17 mouse cellular contexts compared by ENCODE assay signal in the genomic region with DNA sequence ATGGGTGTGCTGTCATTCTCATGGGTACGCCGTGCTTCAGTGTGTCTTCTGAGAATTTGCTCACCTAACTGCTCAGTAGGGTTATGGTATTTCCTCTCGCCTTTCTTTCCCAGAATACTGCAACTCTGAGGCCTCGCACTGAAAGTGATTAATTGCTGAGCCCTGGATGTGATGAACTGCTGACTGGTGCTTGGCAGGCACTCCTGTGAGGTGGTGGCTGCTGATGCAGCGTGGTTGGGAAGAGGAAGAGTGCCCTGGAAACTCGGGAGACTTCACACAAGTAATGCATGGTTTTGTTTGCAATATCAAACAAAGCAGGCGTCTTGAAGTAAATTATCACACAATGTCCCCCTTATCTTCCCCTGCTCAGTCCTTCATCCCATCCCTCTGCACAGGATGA. TPM values are rescaled to one million over a fixed set of nuclear protein-coding genes. Genes with fewer than 3 reads are reported as not detected.
A peak's percentile ranks its signal among the peaks of the same experiment; 100 is the strongest.
DNase-seq lines count a peak whose midpoint lies in the region; ATAC-seq lines count a peak whose summit lies in the region.
"Had no signal": no experiment of that assay in that cellular context is flagged by ENCODE, and none has a peak within 500 bp of the region (broad histone marks: within the 10 kb centered on the region; RNA-seq: fewer than 3 reads in every experiment).

No protein-coding gene starts in this region.

- H3K4me3 ChIP-seq in heart, embryonic 15.5 days, result no peak overlapping the region
- no peak overlapping the region for H3K4me3 ChIP-seq in heart, embryonic 11.5 days (ENCODE audit: low read depth, low read length)
- no peak overlapping the region for H3K4me3 ChIP-seq in kidney, embryonic 16.5 days (ENCODE audit: low read length)
- H3K4me3 ChIP-seq: embryonic facial prominence, embryonic 10.5 days; forebrain, embryonic 13.5 days; hindbrain, embryonic 12.5 days; limb, embryonic 15.5 days; liver, embryonic 15.5 days; midbrain, embryonic 13.5 days; neural tube, embryonic 12.5 days had no signal

- DNase-seq in kidney, adult 9 months, result peak; percentile 36
- peak; percentile 39 for DNase-seq in brain, adult 2 months (ENCODE audit: low read depth, low spot score)
- no peak for DNase-seq in right cerebral cortex, postnatal 25 days
- no peak for DNase-seq in c-Kit-positive CD71-positive TER-119-positive erythroid progenitor cells, embryonic 14.5 days (ENCODE audit: low spot score)
- DNase-seq: cerebellum, adult 8-10 months had no signal

- H3K27me3 ChIP-seq in heart, embryonic 15.5 days, result no peaks in the 10 kb centered on the region
- no peaks in the 10 kb centered on the region for H3K27me3 ChIP-seq in heart, embryonic 11.5 days (ENCODE audit: control insufficient read depth, insufficient read depth, low read length)
- no peaks in the 10 kb centered on the region for H3K27me3 ChIP-seq in kidney, embryonic 16.5 days (ENCODE audit: insufficient read depth, low read length)
- H3K27me3 ChIP-seq: forebrain, embryonic 13.5 days; hindbrain, embryonic 12.5 days; limb, embryonic 15.5 days; liver, embryonic 15.5 days; midbrain, embryonic 13.5 days; neural tube, embryonic 12.5 days; Patski had no signal

- H3K4me1 ChIP-seq in heart, embryonic 15.5 days (replicated peaks), result peaks cover 14% of the 10 kb centered on the region
- H3K4me1 ChIP-seq in heart, embryonic 11.5 days (ENCODE audit: control insufficient read depth, insufficient read depth, low read length), result no peaks in the 10 kb centered on the region; the same call in 1 of the 2 replicates
- H3K4me1 ChIP-seq in kidney, embryonic 16.5 days (ENCODE audit: insufficient read depth, low read length), result no peaks in the 10 kb centered on the region
- H3K4me1 ChIP-seq: hindbrain, embryonic 12.5 days; limb, embryonic 15.5 days; midbrain, embryonic 13.5 days; neural tube, embryonic 12.5 days had no signal

- no peaks in the 10 kb centered on the region for H3K9me3 ChIP-seq in heart, embryonic 15.5 days (replicated peaks)
- no peaks in the 10 kb centered on the region for H3K9me3 ChIP-seq in heart, embryonic 11.5 days (replicated peaks; ENCODE audit: control insufficient read depth, low read length)
- H3K9me3 ChIP-seq in kidney, embryonic 16.5 days (ENCODE audit: low read length), result no peaks in the 10 kb centered on the region
- H3K9me3 ChIP-seq: embryonic facial prominence, embryonic 10.5 days; forebrain, embryonic 13.5 days; hindbrain, embryonic 12.5 days; limb, embryonic 15.5 days; liver, embryonic 15.5 days; midbrain, embryonic 13.5 days; neural tube, embryonic 12.5 days had no signal

- WGBS in heart, embryonic 15.5 days, result 42% methylated on average over 7 of the region's 7 CpGs
- WGBS in heart, embryonic 11.5 days (ENCODE audit: insufficient replicate concordance), result 65% methylated on average over 7 of the region's 7 CpGs
- WGBS in kidney, embryonic 16.5 days, result 62% methylated on average over 7 of the region's 7 CpGs

- H3K36me3 ChIP-seq in heart, embryonic 15.5 days, result no peaks in the 10 kb centered on the region
- H3K36me3 ChIP-seq in heart, embryonic 11.5 days (ENCODE audit: control insufficient read depth, insufficient read depth, low read length), result 0 out of 2 replicates have a peak, but pooled peaks cover 5% of the 10 kb centered on the region
- peaks cover 6% of the 10 kb centered on the region; the same call in 1 of the 2 replicates for H3K36me3 ChIP-seq in kidney, embryonic 16.5 days (ENCODE audit: insufficient read depth, low read length)

- ATAC-seq in heart, embryonic 15.5 days (replicated peaks; ENCODE audit: insufficient number of reproducible peaks, insufficient read depth, low FRiP score, low read depth), result no peak
- ATAC-seq in heart, embryonic 11.5 days (replicated peaks; ENCODE audit: insufficient number of reproducible peaks, low FRiP score, low TSS enrichment), result no peak
- ATAC-seq in kidney, embryonic 16.5 days (ENCODE audit: low FRiP score, low TSS enrichment), result no peak
- ATAC-seq: forebrain, embryonic 13.5 days; midbrain, embryonic 13.5 days; Patski had no signal

- H3K4me2 ChIP-seq in heart, embryonic 15.5 days, result no peak overlapping the region
- no peak overlapping the region for H3K4me2 ChIP-seq in heart, embryonic 11.5 days
- no peak overlapping the region for H3K4me2 ChIP-seq in kidney, embryonic 16.5 days (replicated peaks; ENCODE audit: low read depth, low read length)
- H3K4me2 ChIP-seq: forebrain, embryonic 13.5 days; hindbrain, embryonic 12.5 days; limb, embryonic 15.5 days; liver, embryonic 15.5 days; midbrain, embryonic 13.5 days; neural tube, embryonic 12.5 days had no signal

- H3K27ac ChIP-seq in heart, embryonic 15.5 days, result peak overlapping the region; percentile 24; the same call in 1 of the 2 replicates
- H3K27ac ChIP-seq in heart, embryonic 11.5 days (ENCODE audit: low read depth, low read length), result no peak overlapping the region
- H3K27ac ChIP-seq in kidney, embryonic 16.5 days (ENCODE audit: low read length), result no peak overlapping the region
- H3K27ac ChIP-seq: embryonic facial prominence, embryonic 10.5 days; forebrain, embryonic 13.5 days; hindbrain, embryonic 12.5 days; kidney, postnatal 0 days; limb, embryonic 15.5 days; liver, embryonic 15.5 days; midbrain, embryonic 13.5 days; neural tube, embryonic 12.5 days had no signal

- H3K9ac ChIP-seq in heart, embryonic 15.5 days, result no peak overlapping the region
- H3K9ac ChIP-seq in heart, embryonic 11.5 days (ENCODE audit: low read depth, low read length), result no peak overlapping the region
- H3K9ac ChIP-seq in kidney, embryonic 16.5 days (replicated peaks; ENCODE audit: low read length), result no peak overlapping the region
- H3K9ac ChIP-seq: forebrain, embryonic 13.5 days; hindbrain, embryonic 12.5 days; limb, embryonic 15.5 days; liver, embryonic 15.5 days; midbrain, embryonic 13.5 days; neural tube, embryonic 12.5 days had no signal

RNA-seq across cellular contexts. Expression of gene Ttll4, which starts 11.2 kb away (rescaled TPM):
- 7.3 and 8.3 TPM in 2 replicates for polyA plus RNA-seq in heart, embryonic 15.5 days (2015; fragmentation: Nextera tagmentation; extraction: Ambion mirVana)
- 15.8 and 21.4 TPM in 2 replicates for polyA plus RNA-seq in heart, embryonic 11.5 days (2014; fragmentation: Nextera tagmentation; extraction: Ambion mirVana)
- 11.8 and 17.8 TPM in 2 replicates for polyA plus RNA-seq in kidney, embryonic 16.5 days (2015; fragmentation: Nextera tagmentation; extraction: Ambion mirVana)

RNA-seq across cellular contexts. Expression of gene Cyp27a1, which starts 40.6 kb away (rescaled TPM):
- 10.7 and 12.1 TPM in 2 replicates for polyA plus RNA-seq in heart, embryonic 15.5 days (2015; fragmentation: Nextera tagmentation; extraction: Ambion mirVana)
- polyA plus RNA-seq in heart, embryonic 11.5 days (2014; fragmentation: Nextera tagmentation; extraction: Ambion mirVana), result 14.3 and 15.2 TPM in 2 replicates
- polyA plus RNA-seq in kidney, embryonic 16.5 days (2015; fragmentation: Nextera tagmentation; extraction: Ambion mirVana), result 7.6 and 7.7 TPM in 2 replicates
- polyA plus RNA-seq: Patski had no signal

Comparison
In these comparisons a context has a peak if more than half of its experiments do, and no peak if none do; other contexts are left out.
1. DNase-seq: peak in kidney, adult 9 months (single experiment) and brain, adult 2 months (single experiment); none in right cerebral cortex, postnatal 25 days (single experiment) and c-Kit-positive CD71-positive TER-119-positive erythroid progenitor cells, embryonic 14.5 days (single experiment).